Mouse (Mus musculus) heart, postnatal 0 days (tissue): Measurements from ENCODE around the gene Rnase9.

ENCODE experiments used
- CTCF ChIP-seq: IDR thresholded peaks from 2 replicates; pipeline ENCODE4 v1.5.1; 2016; ENCODE audit warnings: antibody characterized with exemption, control low read depth, low read depth
- EP300 ChIP-seq: IDR thresholded peaks from 2 replicates; pipeline ENCODE4 v1.6.1; 2016; ENCODE audit warnings: antibody characterized with exemption, low read depth

DNA sequence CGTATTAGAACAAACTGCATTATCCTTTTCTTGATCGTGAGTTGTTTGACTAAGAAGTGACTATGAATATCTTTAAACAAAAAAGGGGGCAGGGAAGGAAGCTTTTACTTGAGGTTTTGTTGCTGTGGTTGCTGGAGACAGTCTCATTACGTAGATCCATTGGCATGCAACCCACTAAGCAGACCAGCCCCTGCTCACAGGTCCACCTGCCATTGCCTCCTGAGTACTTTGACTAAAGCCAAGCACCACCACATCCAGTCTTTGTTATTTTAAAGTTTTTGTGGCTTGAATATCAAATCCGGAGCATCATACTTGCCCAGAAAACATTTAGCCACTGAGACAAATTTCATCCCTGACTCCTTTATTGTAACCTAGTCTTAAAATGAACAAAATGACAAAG lies 5.5 kb downstream of the Rnase9 start:
- TF ChIP-seq EP300 (no peak), CTCF (no peak)
